Mouse (Mus musculus): Measurements from ENCODE around the gene Prpf19. TPM values are rescaled to one million over a fixed set of nuclear protein-coding genes. Genes with fewer than 3 reads are reported as not detected.

Prpf19 gene
- polyA plus RNA-seq, 1 experiment from 2014 or later = 38.9 TPM

GRCm38 (mm10) chr19:10940801-10941457 is 45.9 kb downstream of the Prpf19 start:
- Histone ChIP-seq H3K36me3 (ENCODE audit: control insufficient read depth, insufficient read depth, low read length) (peaks cover 24% of the 10 kb centered on the region), H3K4me3 (ENCODE audit: low read depth, low read length) (peak overlapping the region; percentile 31), H3K27me3 (ENCODE audit: control insufficient read depth, insufficient read depth, low read depth, low read length) (no peaks in the 10 kb centered on the region), H3K9me3 (replicated peaks; ENCODE audit: control insufficient read depth, low read length, poor library complexity, severe bottlenecking) (no peaks in the 10 kb centered on the region), H3K9ac (ENCODE audit: low read depth, low read length) (peak overlapping the region; percentile 63), H3K4me2 (ENCODE audit: low read length) (peak overlapping the region; percentile 85), H3K27ac (ENCODE audit: low read length) (peak overlapping the region; percentile 77), H3K4me1 (ENCODE audit: control insufficient read depth, insufficient read depth, low read length) (peaks cover 13% of the 10 kb centered on the region)
- ATAC-seq = peak; percentile 87
- WGBS = under 1% methylated on average over 40 of the region's 40 CpGs

DNA sequence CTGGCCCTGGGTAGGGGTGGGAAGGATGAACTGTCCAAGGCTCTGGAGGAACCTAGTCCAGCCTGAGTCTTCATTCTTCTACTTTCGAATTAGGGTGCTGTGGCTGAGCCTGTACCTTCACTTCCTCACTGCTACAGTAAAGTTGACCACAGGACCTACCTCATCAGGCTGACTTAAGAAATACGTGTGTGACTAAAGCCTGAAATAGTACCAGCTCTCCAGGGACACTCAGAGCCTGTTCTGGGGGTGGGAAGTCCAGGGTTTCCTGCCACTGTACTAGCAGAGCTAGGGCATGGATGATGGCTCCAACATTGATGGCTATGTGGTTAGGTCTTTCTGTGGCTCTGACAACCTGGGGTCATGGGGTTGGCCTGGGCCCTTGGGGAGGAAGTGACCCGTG is 48.9 kb downstream of the Prpf19 start:
- H3K4me3 ChIP-seq (ENCODE audit: low read depth, low read length) = no peak overlapping the region
- no peak for ATAC-seq
- no peak overlapping the region for H3K9ac ChIP-seq (ENCODE audit: low read depth, low read length)
- H3K36me3 ChIP-seq (ENCODE audit: control insufficient read depth, insufficient read depth, low read length) = peaks cover 27% of the 10 kb centered on the region
- no peak overlapping the region for H3K4me2 ChIP-seq (ENCODE audit: low read length)
- H3K9me3 ChIP-seq (replicated peaks; ENCODE audit: control insufficient read depth, low read length, poor library complexity, severe bottlenecking) = no peaks in the 10 kb centered on the region
- H3K27me3 ChIP-seq (ENCODE audit: control insufficient read depth, insufficient read depth, low read depth, low read length) = no peaks in the 10 kb centered on the region
- WGBS = 88% methylated on average over 3 of the region's 3 CpGs
- H3K4me1 ChIP-seq (ENCODE audit: control insufficient read depth, insufficient read depth, low read length) = peaks cover 36% of the 10 kb centered on the region
- no peak overlapping the region for H3K27ac ChIP-seq (ENCODE audit: low read length)

DNA sequence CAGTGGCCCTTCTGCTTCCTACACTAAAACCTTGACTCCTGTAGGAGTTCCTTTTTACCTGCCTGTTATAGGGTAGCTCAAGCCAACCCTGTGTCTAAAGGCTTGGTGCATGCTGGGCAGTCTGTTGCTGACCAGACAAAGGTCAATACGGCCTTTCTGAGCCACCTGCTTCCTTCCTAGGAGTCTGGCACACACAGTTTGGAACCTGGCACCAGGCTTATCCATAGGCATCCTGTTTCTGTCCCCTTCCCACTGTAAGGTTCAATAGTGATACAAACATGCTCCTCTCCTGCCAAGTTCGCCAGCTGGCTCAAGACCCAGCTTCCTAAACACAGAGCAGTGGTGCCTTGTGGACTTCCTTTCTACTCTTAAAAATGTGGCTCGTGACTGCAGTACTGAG is 51.5 kb downstream of the Prpf19 start:
- peaks cover 27% of the 10 kb centered on the region for H3K36me3 ChIP-seq (ENCODE audit: control insufficient read depth, insufficient read depth, low read length)
- H3K4me1 ChIP-seq (ENCODE audit: control insufficient read depth, insufficient read depth, low read length) = peaks cover 28% of the 10 kb centered on the region
- no peaks in the 10 kb centered on the region for H3K27me3 ChIP-seq (ENCODE audit: control insufficient read depth, insufficient read depth, low read depth, low read length)
- H3K9me3 ChIP-seq (replicated peaks; ENCODE audit: control insufficient read depth, low read length, poor library complexity, severe bottlenecking) = no peaks in the 10 kb centered on the region
- ATAC-seq = no peak
- no peak overlapping the region for H3K27ac ChIP-seq (ENCODE audit: low read length)
- no peak overlapping the region; the same call in 1 of the 2 replicates for H3K4me2 ChIP-seq (ENCODE audit: low read length)
- peak overlapping the region; percentile 39; the same call in 1 of the 2 replicates for H3K9ac ChIP-seq (ENCODE audit: low read depth, low read length)
- 90% methylated on average over 3 of the region's 3 CpGs for WGBS
- H3K4me3 ChIP-seq (ENCODE audit: low read depth, low read length) = no peak overlapping the region

DNA sequence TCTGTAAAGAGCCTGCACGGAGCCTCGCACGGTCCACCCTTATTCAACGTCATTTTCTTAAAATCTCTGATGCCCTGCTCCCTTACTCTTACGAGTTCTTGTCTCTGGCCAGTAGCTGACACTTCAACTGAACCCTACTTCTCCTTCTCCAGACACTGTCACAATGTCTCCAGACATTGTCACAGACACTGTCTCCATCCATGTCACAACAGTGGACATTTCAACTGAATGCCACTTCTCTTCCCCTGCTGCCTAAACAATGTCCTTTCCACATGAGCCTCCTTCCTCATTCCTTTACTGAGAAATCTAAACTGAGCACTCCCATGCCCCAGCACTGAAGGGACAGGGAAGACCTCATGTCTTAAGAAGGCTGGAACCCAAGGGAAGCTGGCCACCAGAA is 52.2 kb downstream of the Prpf19 start:
- peaks cover 28% of the 10 kb centered on the region for H3K4me1 ChIP-seq (ENCODE audit: control insufficient read depth, insufficient read depth, low read length)
- H3K4me3 ChIP-seq (ENCODE audit: low read depth, low read length) = peak overlapping the region; percentile 69
- no peaks in the 10 kb centered on the region for H3K27me3 ChIP-seq (ENCODE audit: control insufficient read depth, insufficient read depth, low read depth, low read length)
- ATAC-seq = no peak
- H3K36me3 ChIP-seq (ENCODE audit: control insufficient read depth, insufficient read depth, low read length) = peaks cover 25% of the 10 kb centered on the region
- H3K27ac ChIP-seq (ENCODE audit: low read length) = no peak overlapping the region
- H3K9ac ChIP-seq (ENCODE audit: low read depth, low read length) = peak overlapping the region; percentile 85
- peak overlapping the region; percentile 100 for H3K4me2 ChIP-seq (ENCODE audit: low read length)
- no peaks in the 10 kb centered on the region for H3K9me3 ChIP-seq (replicated peaks; ENCODE audit: control insufficient read depth, low read length, poor library complexity, severe bottlenecking)
- WGBS = 83% methylated on average over 5 of the region's 5 CpGs

DNA sequence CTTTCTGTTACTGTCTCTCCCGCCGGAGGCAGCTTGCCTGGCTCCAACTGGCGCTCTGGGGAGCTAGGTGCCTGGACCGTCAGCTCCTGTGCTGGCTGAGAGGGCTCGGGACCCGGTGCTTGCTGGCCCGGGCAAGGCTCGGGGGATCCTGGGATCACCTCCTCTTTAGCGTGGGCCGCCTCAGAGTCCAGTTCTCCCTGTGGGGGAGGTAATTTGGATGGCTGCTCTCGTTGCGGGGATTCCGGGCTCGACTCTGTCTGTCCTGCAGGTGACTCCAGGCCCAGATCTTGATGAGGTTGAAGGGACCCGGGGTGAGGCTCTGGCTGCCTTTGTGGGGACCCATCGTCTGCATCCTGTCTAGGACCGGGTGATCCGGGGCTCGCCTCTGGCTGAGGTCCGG is 53.4 kb downstream of the Prpf19 start:
- peaks cover 16% of the 10 kb centered on the region for H3K36me3 ChIP-seq (ENCODE audit: control insufficient read depth, insufficient read depth, low read length)
- peaks cover 28% of the 10 kb centered on the region for H3K4me1 ChIP-seq (ENCODE audit: control insufficient read depth, insufficient read depth, low read length)
- under 1% methylated on average over 20 of the region's 20 CpGs for WGBS
- H3K9me3 ChIP-seq (replicated peaks; ENCODE audit: control insufficient read depth, low read length, poor library complexity, severe bottlenecking) = no peaks in the 10 kb centered on the region
- H3K9ac ChIP-seq (ENCODE audit: low read depth, low read length) = peak overlapping the region; percentile 85
- H3K4me3 ChIP-seq (ENCODE audit: low read depth, low read length) = peak overlapping the region; percentile 69
- H3K4me2 ChIP-seq (ENCODE audit: low read length) = peak overlapping the region; percentile 100
- ATAC-seq = no peak; the same call in 1 of the 2 replicates
- no peak overlapping the region for H3K27ac ChIP-seq (ENCODE audit: low read length)
- no peaks in the 10 kb centered on the region for H3K27me3 ChIP-seq (ENCODE audit: control insufficient read depth, insufficient read depth, low read depth, low read length)

DNA sequence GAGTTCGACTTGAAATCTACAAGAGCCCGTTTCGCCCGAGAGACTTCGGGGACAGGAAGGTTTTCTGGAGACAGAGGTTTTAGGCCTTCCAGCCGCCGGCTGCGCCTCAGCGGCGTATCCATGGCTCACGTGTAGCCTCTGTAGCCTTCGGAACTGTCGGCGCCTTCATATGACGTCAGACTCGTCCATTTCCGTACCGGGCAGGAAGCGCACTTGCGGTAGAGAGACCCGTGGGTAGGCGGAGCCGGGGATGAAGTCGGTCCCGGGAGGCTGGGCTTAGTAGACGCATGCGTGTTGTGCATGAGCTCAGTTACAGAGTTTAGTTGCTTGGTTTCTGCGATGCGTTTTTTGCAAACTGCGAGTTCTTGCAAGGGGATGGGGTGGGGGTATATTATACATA is 54.1 kb downstream of the Prpf19 start, which contains the start of gene Ccdc86:
Ccdc86 (minus strand) TSS at position 155 of the 400 bp plus-strand sequence.
- peak within 1 kb of the TSS; percentile 69 for H3K4me3 ChIP-seq (ENCODE audit: low read depth, low read length)
- H3K9ac ChIP-seq (ENCODE audit: low read depth, low read length) = peak within 1 kb of the TSS; percentile 85
- peak within 1 kb of the TSS; percentile 50; the same call in 1 of the 2 replicates for H3K27ac ChIP-seq (ENCODE audit: low read length)
- peak within 1 kb of the TSS; percentile 100 for H3K4me2 ChIP-seq (ENCODE audit: low read length)
- H3K27me3 ChIP-seq (ENCODE audit: control insufficient read depth, insufficient read depth, low read depth, low read length) = no peaks in the 10 kb centered on the region
- H3K4me1 ChIP-seq (ENCODE audit: control insufficient read depth, insufficient read depth, low read length) = peaks cover 28% of the 10 kb centered on the region
- H3K9me3 ChIP-seq (replicated peaks; ENCODE audit: control insufficient read depth, low read length, poor library complexity, severe bottlenecking) = no peaks in the 10 kb centered on the region
- peak; percentile 98 for ATAC-seq
- peaks cover 10% of the 10 kb centered on the region for H3K36me3 ChIP-seq (ENCODE audit: control insufficient read depth, insufficient read depth, low read length)
- WGBS = under 1% methylated on average over 30 of the region's 30 CpGs

GRCm38 (mm10) chr19:10949558-10949957 is 54.5 kb downstream of the Prpf19 start:
- peaks cover 28% of the 10 kb centered on the region for H3K4me1 ChIP-seq (ENCODE audit: control insufficient read depth, insufficient read depth, low read length)
- H3K9me3 ChIP-seq (replicated peaks; ENCODE audit: control insufficient read depth, low read length, poor library complexity, severe bottlenecking) = no peaks in the 10 kb centered on the region
- H3K9ac ChIP-seq (ENCODE audit: low read depth, low read length) = 0 out of 2 replicates have a peak overlapping the region, but pooled peaks have one; percentile 57
- WGBS = 29% methylated on average over 9 of the region's 9 CpGs
- ATAC-seq = peak; percentile 37
- H3K4me3 ChIP-seq (ENCODE audit: low read depth, low read length) = peak overlapping the region; percentile 69
- peak overlapping the region; percentile 100 for H3K4me2 ChIP-seq (ENCODE audit: low read length)
- peak overlapping the region; percentile 50; the same call in 1 of the 2 replicates for H3K27ac ChIP-seq (ENCODE audit: low read length)
- H3K27me3 ChIP-seq (ENCODE audit: control insufficient read depth, insufficient read depth, low read depth, low read length) = no peaks in the 10 kb centered on the region
- H3K36me3 ChIP-seq (ENCODE audit: control insufficient read depth, insufficient read depth, low read length) = peaks cover 7% of the 10 kb centered on the region

DNA sequence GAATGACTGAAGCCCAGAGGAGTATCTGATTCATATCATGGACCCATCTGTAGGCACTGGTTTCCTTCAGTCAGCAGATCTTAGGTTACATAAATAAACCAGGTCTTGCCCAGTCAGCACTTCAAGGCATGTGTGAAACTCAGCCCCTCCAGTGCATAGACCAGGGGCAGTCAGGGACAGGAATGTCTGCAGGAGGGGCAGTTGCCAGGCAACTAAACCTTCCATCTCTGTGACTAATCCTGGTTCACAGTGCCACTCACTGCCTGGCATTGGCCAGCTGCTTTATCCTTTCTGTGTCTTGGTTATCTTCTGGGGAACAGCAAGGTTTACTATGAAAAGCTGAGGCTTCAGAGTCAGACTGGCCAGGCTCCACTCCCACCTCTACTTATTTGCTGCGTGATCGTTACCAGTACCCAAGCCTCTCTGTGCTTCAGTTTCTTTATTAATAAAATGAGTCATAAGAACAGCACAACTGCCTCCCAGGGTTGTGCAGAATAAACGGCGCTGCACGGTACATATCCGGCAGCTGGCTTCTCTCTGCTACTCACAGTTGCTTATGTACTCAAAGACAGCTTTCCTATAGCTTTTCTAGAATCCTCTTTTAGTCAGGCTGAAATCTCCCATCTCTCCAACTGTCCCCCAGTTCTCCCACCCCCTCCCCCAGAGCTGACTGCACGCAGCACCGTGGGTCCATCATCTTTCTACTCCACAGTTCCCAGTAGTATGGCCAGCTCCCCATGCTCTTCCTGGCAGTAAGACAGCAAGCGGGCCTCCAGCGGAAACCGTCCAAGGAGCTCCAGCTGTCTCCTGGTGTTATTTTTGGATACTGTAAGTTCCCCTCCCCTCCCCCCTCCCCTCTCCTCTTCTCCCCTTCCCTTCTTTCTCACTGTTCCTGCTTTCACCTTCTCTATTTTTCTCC is 57.2 kb downstream of the Prpf19 start:
- Histone ChIP-seq H3K4me1 (ENCODE audit: control insufficient read depth, insufficient read depth, low read length) (peaks cover 18% of the 10 kb centered on the region), H3K36me3 (ENCODE audit: control insufficient read depth, insufficient read depth, low read length) (no peaks in the 10 kb centered on the region), H3K27me3 (ENCODE audit: control insufficient read depth, insufficient read depth, low read depth, low read length) (no peaks in the 10 kb centered on the region), H3K4me3 (ENCODE audit: low read depth, low read length) (no peak overlapping the region), H3K4me2 (ENCODE audit: low read length) (no peak overlapping the region), H3K27ac (ENCODE audit: low read length) (peak overlapping the region; percentile 64), H3K9me3 (replicated peaks; ENCODE audit: control insufficient read depth, low read length, poor library complexity, severe bottlenecking) (no peaks in the 10 kb centered on the region), H3K9ac (ENCODE audit: low read depth, low read length) (no peak overlapping the region; the same call in 1 of the 2 replicates)
- ATAC-seq = peak; percentile 29; the same call in 1 of the 2 replicates
- 52% methylated on average over 11 of the region's 11 CpGs for WGBS
